Mouse (Mus musculus) hindbrain, embryonic 10.5 days (tissue): ENCODE measurements at regions not wholly inside any gene's neighbourhood (a gene's known extent, or its start where the extent isn't known, plus 50 kb on each side); places are given as distances from the start of the nearest gene placed in this dataset.

ENCODE experiments used
- DNase-seq: peaks from one replicate; pipeline ENCODE4 v3.0.0-alpha.2; 2017; ENCODE audit warnings: low spot score
- H3K27ac ChIP-seq: fragments of 300-500 bp; sonication (generic); 2 replicates; pipeline ENCODE4 v1.5.1; 2016; ENCODE audit warnings: mild to moderate bottlenecking, moderate library complexity
- H3K27me3 ChIP-seq: fragments of 300-500 bp; sonication (generic); 2 replicates; pipeline ENCODE4 v1.6.1; 2016; ENCODE audit warnings: mild to moderate bottlenecking; ENCODE audit not compliant: poor library complexity, insufficient read depth, severe bottlenecking
- H3K36me3 ChIP-seq: fragments of 300-500 bp; sonication (generic); 2 replicates; pipeline ENCODE4 v1.6.1; 2016; ENCODE audit warnings: mild to moderate bottlenecking, moderate library complexity
- H3K4me1 ChIP-seq: fragments of 300-500 bp; sonication (generic); replicated peaks from 2 replicates; pipeline ENCODE4 v1.6.1; 2016; ENCODE audit warnings: mild to moderate bottlenecking
- H3K4me3 ChIP-seq: fragments of 300-500 bp; sonication (generic); 2 replicates; pipeline ENCODE4 v1.5.1; 2016; ENCODE audit warnings: mild to moderate bottlenecking, moderate library complexity
- H3K9me3 ChIP-seq: fragments of 300-500 bp; sonication (generic); 2 replicates; pipeline ENCODE4 v1.6.1; 2016; ENCODE audit warnings: mild to moderate bottlenecking, moderate library complexity
- WGBS: fragments of 180-500 bp; shearing (Covaris S2); methylation state at CpG from one replicate; pipeline ENCODE4 v1.1.7; 2016; 5-methylcytosine and 5-hydroxymethylcytosine counted together

GRCm38 (mm10) chr17:15970481-15971350 is 139.9 kb upstream of the Rgmb start:
- H3K9me3 ChIP-seq = no peaks in the 10 kb centered on the region
- no peak overlapping the region for H3K27ac ChIP-seq
- 82% methylated on average over 6 of the region's 6 CpGs for WGBS
- H3K36me3 ChIP-seq = no peaks in the 10 kb centered on the region
- H3K27me3 ChIP-seq = no peaks in the 10 kb centered on the region
- H3K4me1 ChIP-seq = peaks cover 4% of the 10 kb centered on the region; the same call in 1 of the 2 replicates
- DNase-seq = no peak
- H3K4me3 ChIP-seq = no peak overlapping the region

GRCm38 (mm10) chr17:15968331-15968730 is 137.5 kb upstream of the Rgmb start:
- WGBS = 91% methylated on average over 5 of the region's 5 CpGs
- H3K9me3 ChIP-seq = no peaks in the 10 kb centered on the region
- no peaks in the 10 kb centered on the region for H3K27me3 ChIP-seq
- H3K4me3 ChIP-seq = no peak overlapping the region
- peaks cover 4% of the 10 kb centered on the region; the same call in 1 of the 2 replicates for H3K4me1 ChIP-seq
- no peaks in the 10 kb centered on the region for H3K36me3 ChIP-seq
- no peak for DNase-seq
- H3K27ac ChIP-seq = no peak overlapping the region

- no peak for DNase-seq
Observed at GRCm38 (mm10) chr17:15955656-15956055, 124.8 kb upstream of the Rgmb start.

GRCm38 (mm10) chr17:15951641-15952040 is 120.8 kb upstream of the Rgmb start:
- 61% methylated on average over 3 of the region's 3 CpGs for WGBS
- Histone ChIP-seq H3K27ac (no peak overlapping the region), H3K4me3 (no peak overlapping the region), H3K36me3 (no peaks in the 10 kb centered on the region), H3K4me1 (peaks cover 6% of the 10 kb centered on the region; the same call in 1 of the 2 replicates), H3K27me3 (no peaks in the 10 kb centered on the region), H3K9me3 (0 out of 2 replicates have a peak, but pooled peaks cover 4% of the 10 kb centered on the region)
- no peak for DNase-seq

More at GRCm38 (mm10) chr17:15955656-15956055, 124.8 kb upstream of the Rgmb start:
- Histone ChIP-seq H3K27ac (no peak overlapping the region), H3K27me3 (no peaks in the 10 kb centered on the region), H3K36me3 (no peaks in the 10 kb centered on the region), H3K9me3 (0 out of 2 replicates have a peak, but pooled peaks cover 4% of the 10 kb centered on the region), H3K4me3 (no peak overlapping the region), H3K4me1 (peaks cover 6% of the 10 kb centered on the region; the same call in 1 of the 2 replicates)
- 89% methylated on average over 2 of the region's 2 CpGs for WGBS

DNA sequence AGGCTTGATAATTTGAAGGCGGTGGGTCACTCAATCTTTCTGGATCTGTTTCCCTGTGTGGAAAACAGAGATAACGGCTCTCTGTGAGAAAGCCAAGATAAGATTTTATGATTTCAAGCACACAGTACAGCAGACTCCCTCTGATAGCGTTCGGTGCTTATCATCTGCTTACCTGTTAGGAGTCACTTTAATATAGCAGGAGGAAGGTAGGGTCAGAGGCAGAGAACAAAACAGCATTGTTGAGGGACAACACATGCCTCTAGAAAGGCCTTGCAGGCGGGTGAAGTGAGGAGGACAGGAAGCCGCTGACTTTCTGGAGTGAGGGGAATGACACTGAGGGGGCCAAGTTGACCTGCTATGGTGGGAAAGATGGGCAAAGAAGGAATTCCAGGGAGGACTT is 118.9 kb upstream of the Rgmb start:
- H3K4me3 ChIP-seq = no peak overlapping the region

GRCm38 (mm10) chr17:15942378-15942777 is 111.5 kb upstream of the Rgmb start:
- DNase-seq = peak; percentile 9
- Histone ChIP-seq H3K4me1 (peaks cover 5% of the 10 kb centered on the region; the same call in 1 of the 2 replicates), H3K4me3 (no peak overlapping the region), H3K27ac (peak overlapping the region; percentile 62), H3K27me3 (no peaks in the 10 kb centered on the region), H3K9me3 (no peaks in the 10 kb centered on the region), H3K36me3 (no peaks in the 10 kb centered on the region)
- 23% methylated on average over 4 of the region's 4 CpGs for WGBS

More for the DNA sequence above, 118.9 kb upstream of the Rgmb start:
- Histone ChIP-seq H3K9me3 (0 out of 2 replicates have a peak, but pooled peaks cover 4% of the 10 kb centered on the region), H3K27ac (peak overlapping the region; percentile 23; the same call in 1 of the 2 replicates), H3K27me3 (no peaks in the 10 kb centered on the region), H3K4me1 (peaks cover 6% of the 10 kb centered on the region; the same call in 1 of the 2 replicates), H3K36me3 (no peaks in the 10 kb centered on the region)
- WGBS = 71% methylated on average over 6 of the region's 6 CpGs
- DNase-seq = no peak

DNA sequence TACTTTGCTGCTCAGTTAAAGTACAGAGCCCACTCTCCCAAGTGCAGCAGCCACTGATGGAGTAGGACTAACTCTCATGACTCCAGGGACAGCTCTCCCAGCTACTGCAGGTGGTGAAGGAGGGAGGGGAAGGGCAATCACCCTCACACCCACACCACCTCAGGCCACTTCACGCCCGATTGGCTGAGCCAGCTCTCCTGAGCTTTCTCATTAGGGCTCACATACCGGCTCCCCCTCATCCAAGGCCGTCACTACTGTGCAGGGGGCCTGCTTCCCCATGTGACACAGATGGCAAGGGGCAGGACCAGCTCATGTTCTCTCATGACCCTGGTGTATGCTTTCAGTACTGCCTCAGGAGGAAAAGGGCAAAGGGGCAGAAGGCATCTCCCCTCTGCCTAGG is 87.8 kb upstream of the Rgmb start:
- no peaks in the 10 kb centered on the region for H3K36me3 ChIP-seq
- no peak overlapping the region for H3K4me3 ChIP-seq
- 43% methylated on average over 4 of the region's 4 CpGs for WGBS
- no peaks in the 10 kb centered on the region for H3K27me3 ChIP-seq
- H3K4me1 ChIP-seq = peaks cover 11% of the 10 kb centered on the region
- H3K27ac ChIP-seq = peak overlapping the region; percentile 9; the same call in 1 of the 2 replicates
- H3K9me3 ChIP-seq = no peaks in the 10 kb centered on the region
- DNase-seq = peak; percentile 12

- H3K4me3 ChIP-seq = no peak overlapping the region
- 76% methylated on average over 7 of the region's 7 CpGs for WGBS
- no peak for DNase-seq
- H3K36me3 ChIP-seq = no peaks in the 10 kb centered on the region
- no peaks in the 10 kb centered on the region for H3K9me3 ChIP-seq
- H3K4me1 ChIP-seq = peaks cover 10% of the 10 kb centered on the region
- H3K27ac ChIP-seq = no peak overlapping the region
- H3K27me3 ChIP-seq = no peaks in the 10 kb centered on the region
Observed at GRCm38 (mm10) chr17:15898689-15899419, 68.0 kb upstream of the Rgmb start.

DNA sequence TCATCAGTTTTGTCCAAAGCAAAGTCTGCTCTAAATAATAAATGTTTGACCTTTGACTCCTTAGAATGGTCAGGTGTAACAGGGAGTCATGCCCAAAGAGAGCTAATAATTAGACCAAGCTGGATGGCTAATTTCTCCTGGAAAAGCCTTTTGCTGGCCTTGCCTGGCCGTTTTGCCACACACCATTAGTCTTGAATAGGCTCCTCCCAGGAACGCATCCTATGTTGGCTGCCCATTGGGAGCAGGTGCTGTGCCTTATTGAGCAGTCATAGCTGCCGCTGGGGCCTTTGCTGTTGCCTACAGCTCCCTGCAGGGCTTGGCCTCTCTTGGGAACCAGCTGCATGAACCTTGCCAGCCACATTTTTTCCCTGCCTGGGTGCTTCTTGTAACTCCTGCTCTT is 65.1 kb upstream of the Rgmb start:
- Histone ChIP-seq H3K4me1 (peaks cover 25% of the 10 kb centered on the region), H3K36me3 (no peaks in the 10 kb centered on the region), H3K27ac (no peak overlapping the region), H3K9me3 (no peaks in the 10 kb centered on the region), H3K27me3 (no peaks in the 10 kb centered on the region), H3K4me3 (no peak overlapping the region)
- DNase-seq = peak; percentile 19
- 28% methylated on average over 3 of the region's 3 CpGs for whole genome bisulfite sequencing

GRCm38 (mm10) chr17:15891896-15892675 is 61.2 kb upstream of the Rgmb start:
- Histone ChIP-seq H3K27ac (no peak overlapping the region), H3K27me3 (no peaks in the 10 kb centered on the region), H3K36me3 (no peaks in the 10 kb centered on the region), H3K4me1 (peaks cover 25% of the 10 kb centered on the region), H3K9me3 (peaks cover 6% of the 10 kb centered on the region; the same call in 1 of the 2 replicates), H3K4me3 (no peak overlapping the region)
- no peak for DNase-seq
- 72% methylated on average over 4 of the region's 4 CpGs for WGBS

GRCm38 (mm10) chr17:15890595-15891140 is 59.8 kb upstream of the Rgmb start:
- Histone ChIP-seq H3K36me3 (no peaks in the 10 kb centered on the region), H3K9me3 (peaks cover 6% of the 10 kb centered on the region; the same call in 1 of the 2 replicates), H3K27me3 (no peaks in the 10 kb centered on the region), H3K4me1 (peaks cover 14% of the 10 kb centered on the region), H3K4me3 (no peak overlapping the region), H3K27ac (no peak overlapping the region)
- no peak for DNase-seq
- WGBS = 92% methylated on average over 4 of the region's 4 CpGs

GRCm38 (mm10) chr17:15882803-15883202 is 52.0 kb upstream of the Rgmb start:
- no peak for DNase-seq
- Histone ChIP-seq H3K4me3 (no peak overlapping the region), H3K4me1 (no peaks in the 10 kb centered on the region), H3K9me3 (no peaks in the 10 kb centered on the region), H3K36me3 (no peaks in the 10 kb centered on the region), H3K27ac (no peak overlapping the region), H3K27me3 (no peaks in the 10 kb centered on the region)
- 81% methylated on average over 7 of the region's 7 CpGs for WGBS
